Mouse (Mus musculus): ENCODE measurements around the gene Zbtb17. TPM values are rescaled to one million over a fixed set of nuclear protein-coding genes. Genes with fewer than 3 reads are reported as not detected.

The Zbtb17 gene
- polyA plus RNA-seq, 1 experiment from 2014 or later = 62.3 TPM

Other genes with a start within 250 kb of the Zbtb17 start
- 8.4 and 8.5 TPM in 2 replicates for gene Rsg1, start 230.7 kb upstream of the Zbtb17 start, polyA plus RNA-seq (2016; fragmentation: Nextera tagmentation; extraction: Ambion mirVana)
- 6.1 and 8.7 TPM in 2 replicates for gene Arhgef19, start 205.2 kb upstream of the Zbtb17 start, polyA plus RNA-seq (2016; fragmentation: Nextera tagmentation; extraction: Ambion mirVana)
- gene Epha2, start 143.4 kb upstream of the Zbtb17 start, polyA plus RNA-seq (2016; fragmentation: Nextera tagmentation; extraction: Ambion mirVana) = 2.4 and 3.0 TPM in 2 replicates
- 0.28 and 0.44 TPM in 2 replicates for gene Fam131c, start 76.4 kb upstream of the Zbtb17 start, polyA plus RNA-seq (2016; fragmentation: Nextera tagmentation; extraction: Ambion mirVana)
- 0.21 and 0.37 TPM in 2 replicates for gene Clcnka, start 45.9 kb upstream of the Zbtb17 start, polyA plus RNA-seq (2016; fragmentation: Nextera tagmentation; extraction: Ambion mirVana)
- 0.15 TPM in 1 of 2 replicates, not detected in the other for gene Clcnkb, start 28.6 kb upstream of the Zbtb17 start, polyA plus RNA-seq (2016; fragmentation: Nextera tagmentation; extraction: Ambion mirVana)
- 0.15 TPM in 1 of 2 replicates, not detected in the other for gene Hspb7, start 23.9 kb upstream of the Zbtb17 start, polyA plus RNA-seq (2016; fragmentation: Nextera tagmentation; extraction: Ambion mirVana)
- not detected in 2 replicates for gene Srarp, start 8.5 kb upstream of the Zbtb17 start, polyA plus RNA-seq (2016; fragmentation: Nextera tagmentation; extraction: Ambion mirVana)
- gene Spen, start 93.9 kb downstream of the Zbtb17 start, polyA plus RNA-seq (2016; fragmentation: Nextera tagmentation; extraction: Ambion mirVana) = 9.6 and 12.1 TPM in 2 replicates
- gene Fblim1, start 161.4 kb downstream of the Zbtb17 start, polyA plus RNA-seq (2016; fragmentation: Nextera tagmentation; extraction: Ambion mirVana) = 56.3 and 68.1 TPM in 2 replicates
- 1.5 and 2.1 TPM in 2 replicates for gene Tmem82, start 174.0 kb downstream of the Zbtb17 start, polyA plus RNA-seq (2016; fragmentation: Nextera tagmentation; extraction: Ambion mirVana)
- gene Slc25a34, start 179.2 kb downstream of the Zbtb17 start, polyA plus RNA-seq (2016; fragmentation: Nextera tagmentation; extraction: Ambion mirVana) = 0.09 TPM in 1 of 2 replicates, not detected in the other
- gene Plekhm2, start 220.2 kb downstream of the Zbtb17 start, polyA plus RNA-seq (2016; fragmentation: Nextera tagmentation; extraction: Ambion mirVana) = 4.9 and 5.2 TPM in 2 replicates
- 1.1 and 2.3 TPM in 2 replicates for gene Rsc1a1, start 240.9 kb downstream of the Zbtb17 start, polyA plus RNA-seq (2016; fragmentation: Nextera tagmentation; extraction: Ambion mirVana)